Mouse (Mus musculus): ENCODE results near the gene Rad23b.
"Not testable (repeated sequence)": the region's sequence is repeated elsewhere in the genome, so short reads cannot be mapped to it uniquely, and the experiment has no call there.

The Rad23b gene

GRCm38 (mm10) chr4:55354038-55354437 is 4.2 kb downstream of the Rad23b start:
- no peak for DNase-seq (ENCODE audit: low spot score in 2 of 2)

GRCm38 (mm10) chr4:55355845-55356244 is 6.0 kb downstream of the Rad23b start:
- no peak for DNase-seq (ENCODE audit: low spot score in 2 of 2)

GRCm38 (mm10) chr4:55356726-55357125 is 6.9 kb downstream of the Rad23b start:
- no peak for DNase-seq (ENCODE audit: low spot score in 2 of 2)

GRCm38 (mm10) chr4:55363866-55364265 is 14.0 kb downstream of the Rad23b start:
- no peak for DNase-seq (ENCODE audit: low spot score in 2 of 2)

- no peak for DNase-seq (ENCODE audit: low spot score in 2 of 2)
Observed at GRCm38 (mm10) chr4:55364374-55364773, 14.5 kb downstream of the Rad23b start.

- DNase-seq (ENCODE audit: low spot score in 2 of 2), result no peak
Observed at GRCm38 (mm10) chr4:55366014-55366413, 16.2 kb downstream of the Rad23b start.

- no peak for DNase-seq (ENCODE audit: low spot score in 2 of 2)
Observed at GRCm38 (mm10) chr4:55370127-55370526, 20.3 kb downstream of the Rad23b start.

- no peak for DNase-seq (ENCODE audit: low spot score in 2 of 2)
Observed at GRCm38 (mm10) chr4:55371355-55371754, 21.5 kb downstream of the Rad23b start.

- no peak for DNase-seq (ENCODE audit: low spot score in 2 of 2)
Observed at GRCm38 (mm10) chr4:55382350-55382749, 32.5 kb downstream of the Rad23b start.

GRCm38 (mm10) chr4:55386768-55387167 is 36.9 kb downstream of the Rad23b start:
- DNase-seq (ENCODE audit: low spot score in 2 of 2), result no peak

- no peak for DNase-seq (ENCODE audit: low spot score in 2 of 2)
Observed at GRCm38 (mm10) chr4:55391480-55391879, 41.6 kb downstream of the Rad23b start.

- DNase-seq (ENCODE audit: low spot score in 2 of 2), result no peak
Observed at GRCm38 (mm10) chr4:55392445-55392844, 42.6 kb downstream of the Rad23b start.

GRCm38 (mm10) chr4:55397911-55398762 is 48.3 kb downstream of the Rad23b start:
- no peak for DNase-seq (ENCODE audit: low spot score in 2 of 2)

- DNase-seq (ENCODE audit: low spot score in 2 of 2), result no peak
Observed at GRCm38 (mm10) chr4:55398901-55399300, 49.1 kb downstream of the Rad23b start.

GRCm38 (mm10) chr4:55405329-55405728 is 55.5 kb downstream of the Rad23b start:
- no peak for DNase-seq (ENCODE audit: low spot score in 2 of 2)

GRCm38 (mm10) chr4:55406558-55406957 is 56.7 kb downstream of the Rad23b start:
- no peak for DNase-seq (ENCODE audit: low spot score in 2 of 2)

- peak; percentile 20 to 32 for DNase-seq (ENCODE audit: low spot score in 2 of 2)
Observed at GRCm38 (mm10) chr4:55408081-55408480, 58.2 kb downstream of the Rad23b start.

- DNase-seq (ENCODE audit: low spot score in 2 of 2), result no peak
Observed at GRCm38 (mm10) chr4:55409025-55409424, 59.2 kb downstream of the Rad23b start.

GRCm38 (mm10) chr4:55409578-55410224 is 59.9 kb downstream of the Rad23b start:
- not testable (repeated sequence) for DNase-seq (ENCODE audit: low spot score in 2 of 2)

- DNase-seq (ENCODE audit: low spot score in 2 of 2), result peak in 1 of 2 experiments; percentile 32
Observed at GRCm38 (mm10) chr4:55415864-55416263, 66.0 kb downstream of the Rad23b start.

GRCm38 (mm10) chr4:55426250-55426649 is 76.4 kb downstream of the Rad23b start:
- no peak for DNase-seq (ENCODE audit: low spot score in 2 of 2)
